Mouse (Mus musculus): ENCODE measurements around the gene L1td1.

- TF ChIP-seq CTCF (IDR thresholded peaks at IDR 0.05; ENCODE audit: extremely low read depth, insufficient read depth, insufficient read length, insufficient replicate concordance) (no peak), POLR2A (IDR thresholded peaks at IDR 0.05; ENCODE audit: low read depth, low read length) (no peak)
These were observed 32.5 kb downstream of the L1td1 start for GRCm38 (mm10) chr4:98758872-98759518.

Measured in spleen, adult 2 months (tissue).